Mouse (Mus musculus): Measurements from ENCODE around the gene Olfml1. TPM values are rescaled to one million over a fixed set of nuclear protein-coding genes. Genes with fewer than 3 reads are reported as not detected.

Olfml1 gene
- total RNA-seq, 1 experiment from 2014 or later = not detected

GRCm38 (mm10) chr7:107592641-107593040, 25.4 kb downstream of the Olfml1 start:
- no peak for ATAC-seq (replicated peaks; ENCODE audit: insufficient number of reproducible peaks, low FRiP score, low TSS enrichment, poor library complexity, severe bottlenecking)

DNA sequence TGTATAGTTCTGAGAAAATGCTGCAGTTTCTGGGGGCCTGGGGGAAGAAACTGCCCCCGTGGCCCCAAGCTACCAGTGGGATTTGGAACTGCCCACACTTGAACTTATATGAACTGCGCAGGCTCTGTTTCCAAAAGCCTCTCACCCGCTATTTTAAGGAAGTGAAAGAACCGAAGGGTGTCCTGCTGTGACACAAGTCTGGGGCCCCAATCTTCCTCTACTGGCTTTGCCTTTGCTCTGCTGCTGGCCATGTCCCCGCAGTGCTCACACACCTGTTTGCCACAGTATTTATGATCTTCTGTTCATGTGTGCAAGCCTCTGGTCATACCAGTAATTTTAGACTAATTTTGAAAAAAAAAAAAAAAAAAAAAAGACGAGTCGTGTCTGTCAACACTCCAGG, 26.7 kb downstream of the Olfml1 start:
- peak; percentile 71 for ATAC-seq (replicated peaks; ENCODE audit: insufficient number of reproducible peaks, low FRiP score, low TSS enrichment, poor library complexity, severe bottlenecking)

DNA sequence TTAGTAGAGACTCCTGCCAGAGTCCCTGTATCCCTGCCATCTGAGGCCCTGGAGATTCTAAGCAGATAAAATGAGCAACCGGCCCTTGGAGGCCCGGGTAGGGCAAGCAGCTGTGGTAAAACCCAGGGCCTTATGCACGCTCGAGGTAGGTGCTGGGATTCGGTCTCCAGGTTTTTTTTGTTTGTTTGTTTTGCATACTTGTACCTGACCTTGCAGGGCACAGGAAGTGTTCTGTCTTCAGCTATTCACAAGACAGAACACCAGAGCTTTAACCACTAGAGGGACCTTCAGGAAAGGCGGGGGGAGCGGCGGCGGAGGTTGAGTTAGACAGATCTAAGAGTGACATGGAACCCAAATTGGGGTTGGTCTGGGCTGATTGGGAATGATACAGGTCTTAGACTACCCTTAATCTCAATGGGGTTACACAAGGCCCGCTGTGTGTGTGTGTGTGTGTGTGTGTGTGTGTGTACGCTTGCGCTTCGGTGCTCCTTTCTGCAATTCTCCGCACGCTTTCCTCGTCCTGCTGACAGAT, 27.1 kb downstream of the Olfml1 start:
- ATAC-seq (replicated peaks; ENCODE audit: insufficient number of reproducible peaks, low FRiP score, low TSS enrichment, poor library complexity, severe bottlenecking) = peak; percentile 41

DNA sequence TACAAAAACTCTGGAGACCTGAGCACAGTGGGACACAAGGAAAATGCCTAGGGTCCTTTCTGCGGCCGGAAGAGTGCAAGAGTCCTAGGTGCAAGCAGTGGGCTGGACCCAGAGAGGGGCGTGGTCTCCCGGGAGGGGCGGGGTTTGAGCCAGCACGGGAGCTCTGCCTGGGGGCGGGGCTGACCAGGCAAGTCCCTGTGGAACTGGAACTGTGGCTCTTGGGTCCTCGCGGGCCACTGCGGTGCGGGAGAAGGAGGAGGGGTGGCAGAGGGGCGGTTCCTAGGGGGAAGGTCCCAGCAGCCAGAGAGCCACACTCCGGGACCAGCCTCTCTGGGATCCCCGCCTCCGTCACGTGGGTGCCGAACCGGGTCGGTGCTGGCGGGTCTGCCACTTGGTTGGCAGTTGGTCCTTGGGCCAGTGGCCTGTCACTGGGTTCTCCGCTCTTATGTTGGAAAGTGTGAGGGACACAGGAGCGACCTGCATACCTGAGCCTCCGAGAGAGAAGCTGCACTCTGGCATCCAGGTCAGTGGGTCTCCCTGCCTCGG, 27.7 kb downstream of the Olfml1 start, which contains the start of gene Ppfibp2:
Gene Ppfibp2, plus strand, starts transcription at position 351 of the 546 bp plus-strand sequence.
- peak; percentile 83 for ATAC-seq (replicated peaks; ENCODE audit: insufficient number of reproducible peaks, low FRiP score, low TSS enrichment, poor library complexity, severe bottlenecking)

GRCm38 (mm10) chr7:107595426-107595825, 28.2 kb downstream of the Olfml1 start:
- ATAC-seq (replicated peaks; ENCODE audit: insufficient number of reproducible peaks, low FRiP score, low TSS enrichment, poor library complexity, severe bottlenecking) = no peak

GRCm38 (mm10) chr7:107596753-107597152, 29.5 kb downstream of the Olfml1 start:
- no peak for ATAC-seq (replicated peaks; ENCODE audit: insufficient number of reproducible peaks, low FRiP score, low TSS enrichment, poor library complexity, severe bottlenecking)

DNA sequence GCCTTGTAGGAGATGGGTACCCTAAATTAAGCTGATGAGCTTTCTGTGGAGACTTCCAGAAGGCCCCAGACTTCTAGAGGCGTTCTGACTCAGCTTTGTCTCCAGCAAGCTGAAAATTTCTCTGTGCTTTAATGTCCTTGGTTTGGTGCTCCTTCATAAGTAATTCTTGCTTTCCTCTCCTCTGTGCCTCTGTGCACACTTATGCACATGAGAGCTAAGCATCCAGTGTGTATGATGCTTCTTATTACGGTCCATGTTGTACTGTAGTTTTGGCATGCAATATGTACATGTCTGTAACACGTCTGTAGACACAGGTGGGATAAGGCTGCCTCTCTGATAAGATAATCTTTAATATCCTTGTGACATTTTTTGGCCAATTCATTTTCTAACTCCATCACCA, 30.7 kb downstream of the Olfml1 start:
- no peak for ATAC-seq (replicated peaks; ENCODE audit: insufficient number of reproducible peaks, low FRiP score, low TSS enrichment, poor library complexity, severe bottlenecking)

DNA sequence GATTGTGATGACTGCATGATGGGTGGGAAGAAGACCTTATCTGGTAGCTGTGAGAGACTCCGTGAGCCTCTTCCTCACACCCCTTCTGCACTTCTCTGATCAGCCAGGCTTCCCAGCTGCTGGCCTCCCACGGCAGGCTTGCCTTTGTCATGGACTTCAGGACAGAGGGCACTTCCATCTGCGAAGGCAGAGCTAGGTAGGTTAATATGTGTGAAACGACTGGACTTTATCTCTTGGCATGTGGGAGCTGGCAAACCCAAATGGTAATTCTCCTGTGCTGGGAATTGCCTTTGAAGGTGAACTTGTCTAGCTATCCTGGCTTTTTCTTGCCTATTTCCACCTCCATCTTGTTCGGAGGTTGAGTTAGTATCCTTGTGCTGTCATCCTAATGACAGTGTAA, 33.4 kb downstream of the Olfml1 start:
- ATAC-seq (replicated peaks; ENCODE audit: insufficient number of reproducible peaks, low FRiP score, low TSS enrichment, poor library complexity, severe bottlenecking) = no peak

GRCm38 (mm10) chr7:107602505-107602904, 35.3 kb downstream of the Olfml1 start:
- ATAC-seq (replicated peaks; ENCODE audit: insufficient number of reproducible peaks, low FRiP score, low TSS enrichment, poor library complexity, severe bottlenecking) = no peak

DNA sequence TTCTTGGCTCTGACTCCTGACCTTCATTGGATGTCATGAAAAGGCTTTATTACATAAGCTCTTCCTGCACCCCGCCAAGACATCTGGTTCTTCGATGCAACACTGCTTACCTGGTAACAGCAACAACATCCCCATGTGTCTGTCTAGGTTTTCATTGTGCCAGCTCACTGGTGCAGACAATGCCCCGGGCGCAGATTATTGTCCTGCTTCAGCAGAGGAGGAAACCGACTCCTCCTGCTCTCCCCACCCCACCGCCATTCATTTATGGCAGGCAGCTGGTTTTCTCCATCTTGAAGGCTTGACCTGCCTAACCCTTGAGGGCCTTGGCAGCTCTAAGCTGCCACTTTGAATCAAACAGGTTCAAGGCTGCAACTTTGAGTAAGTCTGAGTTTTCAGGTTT, 35.7 kb downstream of the Olfml1 start:
- no peak for ATAC-seq (replicated peaks; ENCODE audit: insufficient number of reproducible peaks, low FRiP score, low TSS enrichment, poor library complexity, severe bottlenecking)

- peak; percentile 47; the same call in 1 of the 2 replicates for ATAC-seq (replicated peaks; ENCODE audit: insufficient number of reproducible peaks, low FRiP score, low TSS enrichment, poor library complexity, severe bottlenecking)
These were observed 40.5 kb downstream of the Olfml1 start for GRCm38 (mm10) chr7:107607766-107608165.

GRCm38 (mm10) chr7:107609622-107610255, 42.5 kb downstream of the Olfml1 start:
- no peak for ATAC-seq (replicated peaks; ENCODE audit: insufficient number of reproducible peaks, low FRiP score, low TSS enrichment, poor library complexity, severe bottlenecking)

- no peak for ATAC-seq (replicated peaks; ENCODE audit: insufficient number of reproducible peaks, low FRiP score, low TSS enrichment, poor library complexity, severe bottlenecking)
These were observed 43.6 kb downstream of the Olfml1 start for GRCm38 (mm10) chr7:107610880-107611279.

- 0 out of 2 replicates have a peak, but pooled peaks have one; percentile 27 for ATAC-seq (replicated peaks; ENCODE audit: insufficient number of reproducible peaks, low FRiP score, low TSS enrichment, poor library complexity, severe bottlenecking)
These were observed 51.1 kb downstream of the Olfml1 start for GRCm38 (mm10) chr7:107618028-107618992.

- ATAC-seq (replicated peaks; ENCODE audit: insufficient number of reproducible peaks, low FRiP score, low TSS enrichment, poor library complexity, severe bottlenecking) = no peak
These were observed 52.0 kb downstream of the Olfml1 start for GRCm38 (mm10) chr7:107619225-107619624.

- no peak for ATAC-seq (replicated peaks; ENCODE audit: insufficient number of reproducible peaks, low FRiP score, low TSS enrichment, poor library complexity, severe bottlenecking)
These were observed 52.9 kb downstream of the Olfml1 start for GRCm38 (mm10) chr7:107620137-107620536.

DNA sequence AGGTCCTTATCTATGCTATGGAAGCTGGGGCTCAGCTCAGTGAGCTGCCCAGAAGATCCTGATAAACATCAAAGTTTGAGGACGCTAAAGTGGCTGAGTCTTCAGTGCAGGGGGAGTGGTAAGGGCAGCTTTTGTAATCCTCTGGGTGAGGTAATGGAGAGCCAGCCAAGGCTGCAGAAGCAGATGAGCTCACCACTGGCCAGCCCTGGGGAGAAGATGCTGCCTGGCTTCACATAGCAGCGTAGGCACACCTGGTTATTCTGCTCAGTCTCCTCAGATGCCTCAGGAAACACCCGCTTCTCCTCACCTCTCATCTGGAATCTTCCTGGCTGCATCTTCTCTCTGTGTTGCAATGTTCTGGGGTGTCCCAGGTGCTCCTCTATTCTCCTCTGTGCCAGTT, 57.2 kb downstream of the Olfml1 start:
- ATAC-seq (replicated peaks; ENCODE audit: insufficient number of reproducible peaks, low FRiP score, low TSS enrichment, poor library complexity, severe bottlenecking) = no peak

DNA sequence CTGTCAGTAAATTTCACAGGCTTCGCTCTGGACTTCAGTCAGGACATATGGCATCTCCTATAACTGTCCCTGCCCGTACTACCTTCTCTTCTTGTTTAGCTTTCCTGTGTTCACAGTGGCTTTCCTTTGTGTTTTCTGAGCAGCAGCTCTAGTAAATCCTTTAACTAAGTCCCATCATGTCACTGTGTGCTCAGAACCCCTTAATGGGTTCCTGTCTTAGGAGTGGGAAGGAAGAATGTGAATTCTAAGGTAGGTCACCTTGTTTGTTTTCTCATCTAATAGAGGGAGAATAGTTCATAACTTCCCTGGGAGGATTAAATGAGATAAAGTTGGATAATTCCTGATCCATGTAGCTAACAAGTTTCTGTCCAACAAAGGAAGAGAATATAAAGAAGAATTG, 57.8 kb downstream of the Olfml1 start, which contains the start of gene 5330417H12Rik:
Gene 5330417H12Rik, minus strand, starts transcription at position 101 of the 400 bp plus-strand sequence.
- ATAC-seq (replicated peaks; ENCODE audit: insufficient number of reproducible peaks, low FRiP score, low TSS enrichment, poor library complexity, severe bottlenecking) = no peak

- no peak for ATAC-seq (replicated peaks; ENCODE audit: insufficient number of reproducible peaks, low FRiP score, low TSS enrichment, poor library complexity, severe bottlenecking)
These were observed 58.5 kb downstream of the Olfml1 start for GRCm38 (mm10) chr7:107625781-107626180.
